Mouse (Mus musculus) kidney, embryonic 16.5 days (tissue): Measurements from ENCODE around the gene P4ha2. TPM values are rescaled to one million over a fixed set of nuclear protein-coding genes. Genes with fewer than 3 reads are reported as not detected.
A peak's percentile ranks its signal among the peaks of the same experiment; 100 is the strongest.

Experiments
- ATAC-seq: fragments of 200-750 bp; cut with Nextera tagmentation; 2 replicates; pipeline ENCODE4 v1.8.0; 2017; ENCODE audit warnings: moderate TSS enrichment; ENCODE audit not compliant: low FRiP score, low TSS enrichment
- H3K27ac ChIP-seq: fragments of 300-500 bp; sonication (generic); 2 replicates; pipeline ENCODE4 v1.5.1; 2014; ENCODE audit warnings: low read length
- H3K27me3 ChIP-seq: fragments of 300-500 bp; sonication (generic); 2 replicates; pipeline ENCODE4 v1.6.1; 2014; ENCODE audit warnings: low read length, control low read depth, mixed read lengths; ENCODE audit not compliant: insufficient read depth
- H3K36me3 ChIP-seq: fragments of 300-500 bp; sonication (generic); 2 replicates; pipeline ENCODE4 v1.6.1; 2014; ENCODE audit warnings: low read length, control low read depth, mixed read lengths; ENCODE audit not compliant: insufficient read depth
- H3K4me1 ChIP-seq: fragments of 300-500 bp; sonication (generic); 2 replicates; pipeline ENCODE4 v1.6.1; 2014; ENCODE audit warnings: low read length, control low read depth, mixed read lengths; ENCODE audit not compliant: insufficient read depth
- H3K4me2 ChIP-seq: fragments of 300-500 bp; sonication (generic); replicated peaks from 2 replicates; pipeline ENCODE4 v1.6.1; 2014; ENCODE audit warnings: low read depth, low read length
- H3K4me3 ChIP-seq: fragments of 300-500 bp; sonication (generic); 2 replicates; pipeline ENCODE4 v1.5.1; 2014; ENCODE audit warnings: mild to moderate bottlenecking, low read length
- H3K9ac ChIP-seq: fragments of 300-500 bp; sonication (generic); replicated peaks from 2 replicates; pipeline ENCODE4 v1.6.1; 2014; ENCODE audit warnings: low read length
- H3K9me3 ChIP-seq: fragments of 300-500 bp; sonication (generic); 2 replicates; pipeline ENCODE4 v1.6.1; 2016; ENCODE audit warnings: low read length, control low read depth
- WGBS: fragments of 180-500 bp; shearing (Covaris S2); extraction: QIAGEN DNeasy Blood & Tissue Kit; methylation state at CpG from one replicate; pipeline ENCODE4 v1.1.7; 2014; 5-methylcytosine and 5-hydroxymethylcytosine counted together
- polyA plus RNA-seq: library from polyadenylated mRNA; unstranded; fragments of >200 nt; fragmentation: Nextera tagmentation; extraction: Ambion mirVana; gene quantifications from 2 replicates; pipeline ENCODE4 v1.2.1, GENCODE M21; 2015

P4ha2 gene
- polyA plus RNA-seq, 1 experiment from 2014 or later = 43.0 TPM

- H3K36me3 ChIP-seq = no peaks in the 10 kb centered on the region
- H3K4me3 ChIP-seq = peak overlapping the region; percentile 15; the same call in 1 of the 2 replicates
- H3K27me3 ChIP-seq = no peaks in the 10 kb centered on the region
- H3K4me2 ChIP-seq = peak overlapping the region; percentile 43
- peak overlapping the region; percentile 80 for H3K27ac ChIP-seq
- ATAC-seq = peak; percentile 2; the same call in 1 of the 2 replicates
- 32% methylated on average over 4 of the region's 4 CpGs for WGBS
- H3K9ac ChIP-seq = peak overlapping the region; percentile 57
- no peaks in the 10 kb centered on the region for H3K9me3 ChIP-seq
- peaks cover 28% of the 10 kb centered on the region for H3K4me1 ChIP-seq
These were observed 13.5 kb downstream of the P4ha2 start for GRCm38 (mm10) chr11:54113352-54113751.

- no peaks in the 10 kb centered on the region for H3K9me3 ChIP-seq
- ATAC-seq = no peak
- 100% methylated on average over 3 of the region's 3 CpGs for WGBS
- no peak overlapping the region for H3K4me2 ChIP-seq
- no peak overlapping the region for H3K9ac ChIP-seq
- no peaks in the 10 kb centered on the region for H3K27me3 ChIP-seq
- H3K36me3 ChIP-seq = 0 out of 2 replicates have a peak, but pooled peaks cover 4% of the 10 kb centered on the region
- H3K4me3 ChIP-seq = no peak overlapping the region
- H3K4me1 ChIP-seq = peaks cover 28% of the 10 kb centered on the region
- no peak overlapping the region for H3K27ac ChIP-seq
These were observed 14.9 kb downstream of the P4ha2 start for GRCm38 (mm10) chr11:54114746-54115145.

GRCm38 (mm10) chr11:54115301-54115700, 15.4 kb downstream of the P4ha2 start:
- no peak overlapping the region for H3K4me3 ChIP-seq
- H3K9ac ChIP-seq = no peak overlapping the region
- ATAC-seq = no peak
- H3K36me3 ChIP-seq = peaks cover 7% of the 10 kb centered on the region; the same call in 1 of the 2 replicates
- WGBS = 53% methylated on average over 8 of the region's 8 CpGs
- peaks cover 28% of the 10 kb centered on the region for H3K4me1 ChIP-seq
- H3K27ac ChIP-seq = no peak overlapping the region
- H3K9me3 ChIP-seq = no peaks in the 10 kb centered on the region
- H3K27me3 ChIP-seq = no peaks in the 10 kb centered on the region
- no peak overlapping the region for H3K4me2 ChIP-seq

- peaks cover 28% of the 10 kb centered on the region for H3K4me1 ChIP-seq
- H3K9me3 ChIP-seq = no peaks in the 10 kb centered on the region
- no peaks in the 10 kb centered on the region for H3K27me3 ChIP-seq
- no peak overlapping the region for H3K4me3 ChIP-seq
- no peak overlapping the region for H3K27ac ChIP-seq
- H3K36me3 ChIP-seq = peaks cover 7% of the 10 kb centered on the region; the same call in 1 of the 2 replicates
- 46% methylated on average over 3 of the region's 3 CpGs for whole genome bisulfite sequencing
- ATAC-seq = no peak
- H3K9ac ChIP-seq = no peak overlapping the region
- no peak overlapping the region for H3K4me2 ChIP-seq
These were observed 16.0 kb downstream of the P4ha2 start for GRCm38 (mm10) chr11:54115911-54116310.

GRCm38 (mm10) chr11:54116406-54116805, 16.5 kb downstream of the P4ha2 start:
- H3K27me3 ChIP-seq = no peaks in the 10 kb centered on the region
- no peak overlapping the region for H3K9ac ChIP-seq
- H3K4me3 ChIP-seq = no peak overlapping the region
- no peaks in the 10 kb centered on the region for H3K9me3 ChIP-seq
- H3K4me2 ChIP-seq = no peak overlapping the region
- H3K27ac ChIP-seq = no peak overlapping the region
- WGBS = 83% methylated on average over 4 of the region's 4 CpGs
- no peak for ATAC-seq
- peaks cover 28% of the 10 kb centered on the region for H3K4me1 ChIP-seq
- H3K36me3 ChIP-seq = peaks cover 7% of the 10 kb centered on the region; the same call in 1 of the 2 replicates

- 81% methylated on average over 10 of the region's 10 CpGs for WGBS
- peaks cover 24% of the 10 kb centered on the region for H3K4me1 ChIP-seq
- H3K9ac ChIP-seq = no peak overlapping the region
- no peak overlapping the region for H3K4me3 ChIP-seq
- no peak overlapping the region for H3K27ac ChIP-seq
- no peaks in the 10 kb centered on the region for H3K27me3 ChIP-seq
- H3K4me2 ChIP-seq = no peak overlapping the region
- no peaks in the 10 kb centered on the region for H3K9me3 ChIP-seq
- no peak for ATAC-seq
- H3K36me3 ChIP-seq = peaks cover 7% of the 10 kb centered on the region; the same call in 1 of the 2 replicates
These were observed 17.2 kb downstream of the P4ha2 start for GRCm38 (mm10) chr11:54117096-54117495.

GRCm38 (mm10) chr11:54119126-54119525, 19.2 kb downstream of the P4ha2 start:
- Histone ChIP-seq H3K4me2 (no peak overlapping the region), H3K9me3 (no peaks in the 10 kb centered on the region), H3K27me3 (no peaks in the 10 kb centered on the region), H3K4me1 (peaks cover 12% of the 10 kb centered on the region), H3K9ac (no peak overlapping the region), H3K36me3 (peaks cover 7% of the 10 kb centered on the region; the same call in 1 of the 2 replicates), H3K27ac (no peak overlapping the region), H3K4me3 (no peak overlapping the region)
- WGBS = 90% methylated on average over 12 of the region's 12 CpGs
- ATAC-seq = no peak

GRCm38 (mm10) chr11:54119740-54120360, 20.0 kb downstream of the P4ha2 start:
- no peak for ATAC-seq
- H3K4me3 ChIP-seq = no peak overlapping the region
- no peak overlapping the region for H3K27ac ChIP-seq
- 93% methylated on average over 13 of the region's 13 CpGs for WGBS
- H3K9me3 ChIP-seq = no peaks in the 10 kb centered on the region
- peaks cover 7% of the 10 kb centered on the region; the same call in 1 of the 2 replicates for H3K36me3 ChIP-seq
- H3K4me2 ChIP-seq = no peak overlapping the region
- H3K9ac ChIP-seq = no peak overlapping the region
- H3K27me3 ChIP-seq = no peaks in the 10 kb centered on the region
- H3K4me1 ChIP-seq = peaks cover 12% of the 10 kb centered on the region

- no peaks in the 10 kb centered on the region for H3K9me3 ChIP-seq
- H3K4me2 ChIP-seq = no peak overlapping the region
- H3K4me1 ChIP-seq = peaks cover 7% of the 10 kb centered on the region; the same call in 1 of the 2 replicates
- no peak overlapping the region for H3K27ac ChIP-seq
- peaks cover 7% of the 10 kb centered on the region; the same call in 1 of the 2 replicates for H3K36me3 ChIP-seq
- no peak overlapping the region for H3K9ac ChIP-seq
- no peaks in the 10 kb centered on the region for H3K27me3 ChIP-seq
- WGBS = 70% methylated on average over 14 of the region's 14 CpGs
- H3K4me3 ChIP-seq = no peak overlapping the region
- peak; percentile 80 for ATAC-seq
These were observed 22.7 kb downstream of the P4ha2 start for GRCm38 (mm10) chr11:54122416-54123264.
